Mouse (Mus musculus) right cerebral cortex, postnatal 4 days (tissue): ENCODE measurements around the gene Abcb5.
"Not testable (repeated sequence)": the region's sequence is repeated elsewhere in the genome, so short reads cannot be mapped to it uniquely, and the experiment has no call there.

Experiments used
- DNase-seq: peaks from one replicate; pipeline ENCODE4 v3.0.0-alpha.2; 2022

Abcb5 gene

GRCm38 (mm10) chr12:118966321-118966720 is at the start of gene Abcb5:
TSS of gene Abcb5 (minus strand) at chr12:118966421.
- DNase-seq, result no peak

GRCm38 (mm10) chr12:118999230-118999629 is 33.0 kb upstream of the Abcb5 start:
- no peak for DNase-seq

GRCm38 (mm10) chr12:118994328-118995166 is 28.3 kb upstream of the Abcb5 start:
- no peak for DNase-seq

GRCm38 (mm10) chr12:118984852-118985251 is 18.6 kb upstream of the Abcb5 start:
- DNase-seq, result no peak

GRCm38 (mm10) chr12:118930386-118931318 is 35.6 kb downstream of the Abcb5 start:
- DNase-seq, result peak; percentile 74

- DNase-seq, result peak; percentile 7
Measured at GRCm38 (mm10) chr12:118926813-118927281, 39.4 kb downstream of the Abcb5 start.

- not testable (repeated sequence) for DNase-seq
Measured at GRCm38 (mm10) chr12:118923874-118924273, 42.3 kb downstream of the Abcb5 start.

- DNase-seq, result no peak
Measured at GRCm38 (mm10) chr12:118917771-118918170, 48.5 kb downstream of the Abcb5 start.

GRCm38 (mm10) chr12:118910360-118910759 is 55.9 kb downstream of the Abcb5 start:
- DNase-seq, result no peak

- no peak for DNase-seq
Measured at GRCm38 (mm10) chr12:118902249-118902648, 64.0 kb downstream of the Abcb5 start.

- no peak for DNase-seq
Measured at GRCm38 (mm10) chr12:118887964-118888363, 78.3 kb downstream of the Abcb5 start.

GRCm38 (mm10) chr12:118882790-118883189 is 83.4 kb downstream of the Abcb5 start:
- no peak for DNase-seq

- no peak for DNase-seq
Measured at GRCm38 (mm10) chr12:118872673-118873072, 93.5 kb downstream of the Abcb5 start.

GRCm38 (mm10) chr12:118856151-118856550 is 110.1 kb downstream of the Abcb5 start:
- no peak for DNase-seq

- DNase-seq, result peak; percentile 69
Measured at GRCm38 (mm10) chr12:118854831-118855453, 111.3 kb downstream of the Abcb5 start.

GRCm38 (mm10) chr12:118854401-118854800 is 111.8 kb downstream of the Abcb5 start:
- no peak for DNase-seq

- DNase-seq, result no peak
Measured at GRCm38 (mm10) chr12:118853331-118853730, 112.9 kb downstream of the Abcb5 start.

- DNase-seq, result no peak
Measured at GRCm38 (mm10) chr12:118850851-118851410, 115.3 kb downstream of the Abcb5 start.

- DNase-seq, result no peak
Measured at GRCm38 (mm10) chr12:118849996-118850395, 116.2 kb downstream of the Abcb5 start.

- peak; percentile 32 for DNase-seq
Measured at GRCm38 (mm10) chr12:118849203-118849861, 116.9 kb downstream of the Abcb5 start.

- no peak for DNase-seq
Measured at GRCm38 (mm10) chr12:118848496-118849202, 117.6 kb downstream of the Abcb5 start.
